ENCODE assay signal across 23 mouse cellular contexts in genomic region chr6:144323372-144323771, GRCm38 (mm10).
"Had no signal": no experiment of that assay in that cellular context is flagged by ENCODE, and none has a peak within 500 bp of the region (broad histone marks: within the 10 kb centered on the region; RNA-seq: fewer than 3 reads in every experiment).

No protein-coding gene starts in this region.

- DNase-seq: forebrain, postnatal 0 days; gastrocnemius, postnatal 14 days; gastrocnemius, postnatal 36 days; heart, adult 2 months; heart, postnatal 14 days; heart, postnatal 36 days; kidney, adult 11 months; kidney, adult 2 months; kidney, adult 9 months; kidney, postnatal 14 days; kidney, postnatal 36 days; layer of hippocampus, adult 9-11 months; layer of hippocampus, postnatal 36 days; left cerebral cortex, postnatal 4 days had no signal

- H3K4me1 ChIP-seq: hindbrain, embryonic 13.5 days; hindbrain, embryonic 15.5 days; kidney, embryonic 15.5 days had no signal

- H3K27ac ChIP-seq: heart, adult 2 months; hindbrain, embryonic 13.5 days; hindbrain, embryonic 15.5 days; hindbrain, postnatal 0 days; kidney, embryonic 15.5 days; kidney, postnatal 0 days; limb, embryonic 13.5 days; limb, embryonic 15.5 days had no signal

- H3K27me3 ChIP-seq: hindbrain, embryonic 13.5 days; hindbrain, embryonic 15.5 days; kidney, embryonic 15.5 days; limb, embryonic 13.5 days; limb, embryonic 15.5 days had no signal

- H3K4me3 ChIP-seq: heart, adult 2 months; heart, embryonic 12.5 days; hindbrain, embryonic 13.5 days; hindbrain, embryonic 15.5 days; kidney, embryonic 15.5 days; limb, embryonic 13.5 days; limb, embryonic 15.5 days had no signal

- H3K36me3 ChIP-seq: heart, embryonic 12.5 days; hindbrain, embryonic 13.5 days; hindbrain, embryonic 15.5 days; kidney, embryonic 15.5 days; limb, embryonic 13.5 days; limb, embryonic 15.5 days had no signal

- H3K9ac ChIP-seq: forebrain, postnatal 0 days; heart, embryonic 12.5 days; hindbrain, embryonic 13.5 days; hindbrain, embryonic 15.5 days; kidney, embryonic 15.5 days; limb, embryonic 13.5 days; limb, embryonic 15.5 days had no signal

- ATAC-seq: forebrain, postnatal 0 days; hindbrain, postnatal 0 days; intestine, embryonic 16.5 days had no signal

- H3K9me3 ChIP-seq: hindbrain, embryonic 13.5 days; hindbrain, embryonic 15.5 days; kidney, embryonic 15.5 days; limb, embryonic 13.5 days; limb, embryonic 15.5 days had no signal

- H3K4me2 ChIP-seq: heart, embryonic 12.5 days; hindbrain, embryonic 13.5 days; hindbrain, embryonic 15.5 days; kidney, embryonic 15.5 days; limb, embryonic 13.5 days; limb, embryonic 15.5 days had no signal
